Mouse (Mus musculus) lung, embryonic 15.5 days (tissue): ENCODE measurements around the gene Slc7a11. TPM values are rescaled to one million over a fixed set of nuclear protein-coding genes. Genes with fewer than 3 reads are reported as not detected.

Experiments used
- ATAC-seq: fragments of 200-750 bp; cut with Nextera tagmentation; 2 replicates; pipeline ENCODE4 v1.8.0; 2017; ENCODE audit warnings: moderate number of reproducible peaks, borderline replicate concordance; ENCODE audit not compliant: low FRiP score, low TSS enrichment; ENCODE audit errors: extremely low read depth
- H3K27ac ChIP-seq: fragments of 300-500 bp; sonication (generic); 2 replicates; pipeline ENCODE4 v1.5.1; 2015; ENCODE audit warnings: moderate library complexity, mild to moderate bottlenecking, inconsistent platforms
- H3K27me3 ChIP-seq: fragments of 300-500 bp; sonication (generic); 2 replicates; pipeline ENCODE4 v1.6.1; 2015; ENCODE audit warnings: inconsistent platforms
- H3K36me3 ChIP-seq: fragments of 300-500 bp; sonication (generic); 2 replicates; pipeline ENCODE4 v1.6.1; 2015; ENCODE audit warnings: inconsistent platforms
- H3K4me1 ChIP-seq: fragments of 300-500 bp; sonication (generic); 2 replicates; pipeline ENCODE4 v1.6.1; 2015; ENCODE audit warnings: inconsistent platforms
- H3K4me2 ChIP-seq: fragments of 300-500 bp; sonication (generic); 2 replicates; pipeline ENCODE4 v1.6.1; 2015; ENCODE audit warnings: inconsistent platforms, mild to moderate bottlenecking, moderate library complexity
- H3K4me3 ChIP-seq: fragments of 300-500 bp; sonication (generic); 2 replicates; pipeline ENCODE4 v1.5.1; 2015; ENCODE audit warnings: mild to moderate bottlenecking, inconsistent platforms
- H3K9ac ChIP-seq: fragments of 300-500 bp; sonication (generic); 2 replicates; pipeline ENCODE4 v1.6.1; 2015; ENCODE audit warnings: inconsistent platforms
- H3K9me3 ChIP-seq: fragments of 300-500 bp; sonication (generic); 2 replicates; pipeline ENCODE4 v1.6.1; 2016; ENCODE audit warnings: inconsistent platforms
- WGBS: fragments of 180-500 bp; shearing (Covaris S2); methylation state at CpG from one replicate; pipeline ENCODE4 v1.1.7; 2015; 5-methylcytosine and 5-hydroxymethylcytosine counted together
- polyA plus RNA-seq: library from polyadenylated mRNA; unstranded; fragments of >200 nt; fragmentation: Nextera tagmentation; extraction: Ambion mirVana; gene quantifications from 2 replicates; pipeline ENCODE4 v1.2.1, GENCODE M21; 2015

Slc7a11 gene
- polyA plus RNA-seq, 1 experiment from 2014 or later: 0.15 TPM

- no peaks in the 10 kb centered on the region for H3K4me1 ChIP-seq
- 60% methylated on average over 2 of the region's 2 CpGs for WGBS
- ATAC-seq: no peak
These were observed 505.8 kb downstream of the Slc7a11 start for GRCm38 (mm10) chr3:49937611-49938010.

GRCm38 (mm10) chr3:49929496-49929895 is 513.9 kb downstream of the Slc7a11 start:
- Histone ChIP-seq H3K4me1 (peaks cover 3% of the 10 kb centered on the region; the same call in 1 of the 2 replicates), H3K36me3 (no peaks in the 10 kb centered on the region), H3K27ac (no peak overlapping the region), H3K4me2 (no peak overlapping the region), H3K9me3 (no peaks in the 10 kb centered on the region), H3K27me3 (no peaks in the 10 kb centered on the region), H3K4me3 (no peak overlapping the region), H3K9ac (no peak overlapping the region)
- no peak for ATAC-seq

More at GRCm38 (mm10) chr3:49937611-49938010, 505.8 kb downstream of the Slc7a11 start:
- no peaks in the 10 kb centered on the region for H3K9me3 ChIP-seq
- no peak overlapping the region for H3K4me3 ChIP-seq
- no peak overlapping the region for H3K9ac ChIP-seq
- no peaks in the 10 kb centered on the region for H3K27me3 ChIP-seq
- H3K27ac ChIP-seq: no peak overlapping the region
- no peaks in the 10 kb centered on the region for H3K36me3 ChIP-seq
- no peak overlapping the region for H3K4me2 ChIP-seq

GRCm38 (mm10) chr3:49928509-49929263 is 514.7 kb downstream of the Slc7a11 start:
- Histone ChIP-seq H3K4me1 (peaks cover 3% of the 10 kb centered on the region; the same call in 1 of the 2 replicates), H3K36me3 (no peaks in the 10 kb centered on the region), H3K9me3 (no peaks in the 10 kb centered on the region), H3K27me3 (no peaks in the 10 kb centered on the region), H3K27ac (no peak overlapping the region), H3K4me2 (no peak overlapping the region), H3K4me3 (no peak overlapping the region), H3K9ac (no peak overlapping the region)
- WGBS: 34% methylated on average over 4 of the region's 4 CpGs
- no peak for ATAC-seq

- Histone ChIP-seq H3K4me3 (no peak overlapping the region), H3K9me3 (no peaks in the 10 kb centered on the region), H3K36me3 (no peaks in the 10 kb centered on the region), H3K27ac (peak overlapping the region; percentile 44), H3K4me1 (peaks cover 3% of the 10 kb centered on the region; the same call in 1 of the 2 replicates), H3K27me3 (no peaks in the 10 kb centered on the region), H3K4me2 (no peak overlapping the region), H3K9ac (no peak overlapping the region)
- ATAC-seq: peak; percentile 86; the same call in 1 of the 2 replicates
- 26% methylated on average over 2 of the region's 2 CpGs for WGBS
These were observed 529.5 kb downstream of the Slc7a11 start for GRCm38 (mm10) chr3:49913929-49914328.

GRCm38 (mm10) chr3:49910922-49911321 is 532.5 kb downstream of the Slc7a11 start:
- no peak overlapping the region for H3K27ac ChIP-seq
- no peak overlapping the region for H3K4me3 ChIP-seq
- H3K9me3 ChIP-seq: no peaks in the 10 kb centered on the region
- 78% methylated on average over 1 of the region's 1 CpGs for WGBS
- no peaks in the 10 kb centered on the region for H3K36me3 ChIP-seq
- H3K27me3 ChIP-seq: no peaks in the 10 kb centered on the region
- peaks cover 11% of the 10 kb centered on the region; the same call in 1 of the 2 replicates for H3K4me1 ChIP-seq
- no peak overlapping the region for H3K9ac ChIP-seq
- ATAC-seq: no peak
- no peak overlapping the region for H3K4me2 ChIP-seq

GRCm38 (mm10) chr3:49908426-49909341 is 534.7 kb downstream of the Slc7a11 start:
- peak overlapping the region; percentile 27 for H3K27ac ChIP-seq
- ATAC-seq: peak; percentile 64; the same call in 1 of the 2 replicates

GRCm38 (mm10) chr3:49893945-49894344 is 549.5 kb downstream of the Slc7a11 start:
- no peak overlapping the region for H3K4me2 ChIP-seq
- no peaks in the 10 kb centered on the region for H3K4me1 ChIP-seq
- ATAC-seq: no peak
- no peak overlapping the region for H3K9ac ChIP-seq
- H3K27me3 ChIP-seq: no peaks in the 10 kb centered on the region
- H3K27ac ChIP-seq: no peak overlapping the region
- H3K9me3 ChIP-seq: no peaks in the 10 kb centered on the region
- H3K36me3 ChIP-seq: no peaks in the 10 kb centered on the region
- no peak overlapping the region for H3K4me3 ChIP-seq

More at GRCm38 (mm10) chr3:49908426-49909341, 534.7 kb downstream of the Slc7a11 start:
- Histone ChIP-seq H3K4me2 (no peak overlapping the region), H3K9ac (no peak overlapping the region), H3K9me3 (no peaks in the 10 kb centered on the region), H3K4me3 (no peak overlapping the region), H3K36me3 (no peaks in the 10 kb centered on the region), H3K27me3 (no peaks in the 10 kb centered on the region), H3K4me1 (peaks cover 11% of the 10 kb centered on the region; the same call in 1 of the 2 replicates)
- WGBS: 28% methylated on average over 12 of the region's 12 CpGs

- Histone ChIP-seq H3K9me3 (no peaks in the 10 kb centered on the region), H3K27me3 (no peaks in the 10 kb centered on the region), H3K4me2 (no peak overlapping the region), H3K4me1 (no peaks in the 10 kb centered on the region), H3K36me3 (no peaks in the 10 kb centered on the region), H3K27ac (no peak overlapping the region), H3K4me3 (no peak overlapping the region), H3K9ac (no peak overlapping the region)
- no peak for ATAC-seq
- 58% methylated on average over 2 of the region's 2 CpGs for WGBS
These were observed 556.1 kb downstream of the Slc7a11 start for GRCm38 (mm10) chr3:49887359-49887758.

- Histone ChIP-seq H3K9ac (no peak overlapping the region), H3K4me3 (no peak overlapping the region), H3K27ac (no peak overlapping the region), H3K36me3 (no peaks in the 10 kb centered on the region), H3K4me2 (no peak overlapping the region), H3K27me3 (no peaks in the 10 kb centered on the region), H3K4me1 (no peaks in the 10 kb centered on the region), H3K9me3 (no peaks in the 10 kb centered on the region)
- ATAC-seq: no peak
- 46% methylated on average over 8 of the region's 8 CpGs for WGBS
These were observed 557.0 kb downstream of the Slc7a11 start for GRCm38 (mm10) chr3:49886220-49886945.

- Histone ChIP-seq H3K27ac (no peak overlapping the region), H3K4me1 (peaks cover 8% of the 10 kb centered on the region; the same call in 1 of the 2 replicates), H3K36me3 (no peaks in the 10 kb centered on the region), H3K4me3 (no peak overlapping the region), H3K9ac (no peak overlapping the region), H3K9me3 (no peaks in the 10 kb centered on the region), H3K27me3 (no peaks in the 10 kb centered on the region), H3K4me2 (no peak overlapping the region)
- no peak for ATAC-seq
These were observed 562.9 kb downstream of the Slc7a11 start for GRCm38 (mm10) chr3:49880496-49880895.

GRCm38 (mm10) chr3:49870786-49871185 is 572.6 kb downstream of the Slc7a11 start:
- no peaks in the 10 kb centered on the region for H3K36me3 ChIP-seq
- no peak overlapping the region for H3K4me2 ChIP-seq
- ATAC-seq: peak; percentile 17; the same call in 1 of the 2 replicates
- no peak overlapping the region for H3K4me3 ChIP-seq
- no peaks in the 10 kb centered on the region for H3K9me3 ChIP-seq
- no peak overlapping the region for H3K9ac ChIP-seq
- H3K27me3 ChIP-seq: no peaks in the 10 kb centered on the region
- WGBS: 44% methylated on average over 3 of the region's 3 CpGs
- peak overlapping the region; percentile 56 for H3K27ac ChIP-seq
- peaks cover 43% of the 10 kb centered on the region for H3K4me1 ChIP-seq
